Mouse (Mus musculus) midbrain, embryonic 14.5 days (tissue): ENCODE measurements around the gene Eefsec. TPM values are rescaled to one million over a fixed set of nuclear protein-coding genes. Genes with fewer than 3 reads are reported as not detected.

ENCODE experiments used
- ATAC-seq: fragments of 200-750 bp; cut with Nextera tagmentation; 2 replicates; pipeline ENCODE4 v1.8.0; 2017; ENCODE audit warnings: moderate number of reproducible peaks, moderate library complexity; ENCODE audit not compliant: low FRiP score, low TSS enrichment
- DNase-seq: peaks from one replicate; pipeline ENCODE4 v3.0.0-alpha.2; 2015
- H3K27ac ChIP-seq: fragments of 300-500 bp; sonication (generic); replicated peaks from 2 replicates; pipeline ENCODE4 v1.5.1; 2014; ENCODE audit warnings: mild to moderate bottlenecking, low read depth, low read length, moderate library complexity
- H3K27me3 ChIP-seq: fragments of 300-500 bp; sonication (generic); 2 replicates; pipeline ENCODE4 v1.6.1; 2014; ENCODE audit warnings: low read length, control low read depth, mixed read lengths; ENCODE audit not compliant: control insufficient read depth, insufficient read depth
- H3K36me3 ChIP-seq: fragments of 300-500 bp; sonication (generic); 2 replicates; pipeline ENCODE4 v1.6.1; 2014; ENCODE audit warnings: low read length, control low read depth; ENCODE audit not compliant: control insufficient read depth, insufficient read depth
- H3K4me1 ChIP-seq: fragments of 300-500 bp; sonication (generic); 2 replicates; pipeline ENCODE4 v1.6.1; 2014; ENCODE audit warnings: mild to moderate bottlenecking, antibody characterized with exemption, low read length, control low read depth; ENCODE audit not compliant: control insufficient read depth, insufficient read depth
- H3K4me2 ChIP-seq: fragments of 300-500 bp; sonication (generic); 2 replicates; pipeline ENCODE4 v1.6.1; 2014; ENCODE audit warnings: mild to moderate bottlenecking, low read length, moderate library complexity
- H3K4me3 ChIP-seq: fragments of 300-500 bp; sonication (generic); replicated peaks from 2 replicates; pipeline ENCODE4 v1.5.1; 2014; ENCODE audit warnings: low read depth, low read length
- H3K9ac ChIP-seq: fragments of 300-500 bp; sonication (generic); replicated peaks from 2 replicates; pipeline ENCODE4 v1.6.1; 2014; ENCODE audit warnings: mild to moderate bottlenecking, low read length, moderate library complexity
- H3K9me3 ChIP-seq: fragments of 300-500 bp; sonication (generic); 2 replicates; pipeline ENCODE4 v1.6.1; 2016; ENCODE audit warnings: low read length, control low read depth, mixed read lengths; ENCODE audit not compliant: control insufficient read depth
- WGBS: fragments of 180-500 bp; shearing (Covaris S2); extraction: QIAGEN DNeasy Blood & Tissue Kit; methylation state at CpG from one replicate; pipeline ENCODE4 v1.1.7; 2014; 5-methylcytosine and 5-hydroxymethylcytosine counted together
- polyA plus RNA-seq: library from polyadenylated mRNA; unstranded; fragments of >200 nt; fragmentation: Nextera tagmentation; extraction: Ambion mirVana; gene quantifications from 2 replicates; pipeline ENCODE4 v1.2.1, GENCODE M21; 2014

Eefsec gene
- polyA plus RNA-seq, 1 experiment from 2014 or later: 28.0 TPM

DNA sequence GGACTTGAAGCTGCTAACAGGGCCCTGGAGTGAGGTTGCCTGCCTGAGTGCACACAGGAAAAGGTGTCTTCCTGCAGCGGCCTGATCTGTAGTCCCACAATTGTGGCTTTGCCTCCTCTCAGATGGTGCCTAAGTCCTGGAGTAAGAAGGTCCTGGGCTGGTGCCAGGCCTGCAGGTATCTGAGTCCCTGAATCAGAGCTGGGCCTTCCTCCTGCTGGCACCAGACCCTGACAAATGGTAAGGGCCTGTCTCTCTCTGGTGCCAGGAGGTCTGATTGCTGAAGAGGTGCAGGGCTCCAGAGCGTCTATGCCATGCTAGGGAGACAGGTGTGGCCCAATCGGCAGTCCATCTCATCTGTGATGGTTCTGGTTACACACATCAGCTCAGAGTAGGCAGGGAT lies 186.7 kb downstream of the Eefsec start:
- 91% methylated on average over 3 of the region's 3 CpGs for WGBS
- H3K27me3 ChIP-seq: no peaks in the 10 kb centered on the region
- no peak for ATAC-seq

DNA sequence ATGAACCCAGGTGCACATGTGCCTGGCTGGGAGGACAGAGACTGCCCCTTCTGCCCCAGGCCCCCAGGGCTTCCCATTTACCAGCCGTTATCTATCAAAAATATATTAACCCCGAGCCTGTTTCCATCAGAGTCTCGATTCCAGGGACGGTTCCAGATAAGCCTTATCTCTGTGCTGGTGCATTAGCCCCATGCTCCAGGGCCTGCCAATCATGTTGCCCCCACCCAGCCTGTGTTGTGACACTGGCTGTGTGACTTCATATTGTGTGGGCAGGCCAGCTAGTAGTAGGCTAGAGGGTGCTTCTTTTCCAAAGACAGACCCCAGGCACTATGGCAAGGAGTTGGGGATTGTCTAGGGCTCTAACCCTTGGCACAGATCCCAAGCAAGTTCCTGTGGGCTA lies 190.9 kb downstream of the Eefsec start:
- H3K27ac ChIP-seq: no peak overlapping the region
- WGBS: 69% methylated on average over 4 of the region's 4 CpGs
- no peak overlapping the region for H3K4me2 ChIP-seq
- no peak for ATAC-seq
- peaks cover 5% of the 10 kb centered on the region; the same call in 1 of the 2 replicates for H3K36me3 ChIP-seq
- H3K9ac ChIP-seq: no peak overlapping the region
- H3K4me3 ChIP-seq: no peak overlapping the region
- H3K9me3 ChIP-seq: no peaks in the 10 kb centered on the region
- no peaks in the 10 kb centered on the region for H3K4me1 ChIP-seq
- DNase-seq: no peak
- H3K27me3 ChIP-seq: no peaks in the 10 kb centered on the region

More for the DNA sequence above, 186.7 kb downstream of the Eefsec start:
- no peak for DNase-seq
- Histone ChIP-seq H3K9me3 (no peaks in the 10 kb centered on the region), H3K36me3 (peaks cover 5% of the 10 kb centered on the region; the same call in 1 of the 2 replicates), H3K4me3 (no peak overlapping the region), H3K4me2 (no peak overlapping the region), H3K9ac (no peak overlapping the region), H3K27ac (no peak overlapping the region), H3K4me1 (0 out of 2 replicates have a peak, but pooled peaks cover 3% of the 10 kb centered on the region)

DNA sequence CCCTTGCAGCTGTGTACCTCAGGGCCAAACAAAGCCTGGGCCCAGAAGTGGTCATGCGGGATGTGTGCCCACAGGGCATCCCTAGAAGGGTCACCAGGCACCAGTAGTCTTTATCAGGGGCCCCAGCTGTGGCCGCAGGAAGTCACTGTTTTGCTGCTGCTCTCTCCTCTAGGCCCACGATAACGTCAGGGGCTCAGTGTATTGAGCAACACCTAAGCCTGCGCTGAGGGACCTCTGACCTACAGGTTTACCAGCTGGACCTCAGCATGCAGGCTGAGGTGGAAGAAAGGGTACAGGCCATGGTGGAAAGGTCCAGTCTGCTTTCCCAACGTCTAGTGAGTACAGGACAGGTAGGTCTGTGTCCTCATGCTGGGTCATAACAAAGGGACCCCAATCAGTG lies 192.3 kb downstream of the Eefsec start:
- Histone ChIP-seq H3K4me2 (no peak overlapping the region), H3K9me3 (no peaks in the 10 kb centered on the region), H3K4me1 (no peaks in the 10 kb centered on the region), H3K9ac (no peak overlapping the region), H3K27ac (no peak overlapping the region), H3K36me3 (peaks cover 5% of the 10 kb centered on the region; the same call in 1 of the 2 replicates), H3K27me3 (no peaks in the 10 kb centered on the region), H3K4me3 (no peak overlapping the region)
- no peak for ATAC-seq
- DNase-seq: no peak
- 86% methylated on average over 6 of the region's 6 CpGs for WGBS

DNA sequence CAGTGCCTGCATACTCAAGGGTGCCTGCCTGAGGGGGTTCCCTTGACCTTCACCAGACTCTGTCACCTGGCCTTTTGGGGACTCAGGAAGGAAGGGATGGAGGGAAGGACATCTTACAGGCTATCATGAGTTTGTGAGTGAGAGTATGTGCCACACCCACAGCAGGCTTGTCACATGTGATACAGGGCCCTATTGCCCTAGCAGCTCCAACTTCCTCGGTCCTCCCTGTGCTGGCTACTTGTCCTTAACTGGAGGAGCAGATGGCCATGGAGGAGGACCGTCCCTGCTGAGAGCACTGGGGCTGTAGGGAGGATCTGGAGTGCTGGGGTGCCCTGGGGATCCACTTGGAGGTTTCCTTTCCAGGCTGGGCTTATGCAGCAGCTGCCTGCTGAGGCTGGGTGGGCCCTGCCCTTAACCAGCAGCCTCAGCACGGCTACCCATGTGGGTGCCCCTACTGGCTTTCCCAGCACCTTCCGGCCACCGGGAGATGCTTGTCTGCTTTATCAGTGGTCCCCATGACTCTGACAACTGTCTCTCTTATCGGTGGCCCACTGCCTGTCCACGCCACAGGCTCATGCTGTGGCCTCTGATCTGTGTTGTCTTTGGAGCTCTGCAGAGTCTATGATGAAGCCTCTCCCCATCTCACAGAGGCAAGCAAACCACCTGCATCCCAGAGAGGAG lies 194.4 kb downstream of the Eefsec start:
- Histone ChIP-seq H3K9ac (no peak overlapping the region), H3K27me3 (no peaks in the 10 kb centered on the region), H3K9me3 (no peaks in the 10 kb centered on the region), H3K4me3 (no peak overlapping the region), H3K36me3 (no peaks in the 10 kb centered on the region), H3K4me2 (no peak overlapping the region), H3K4me1 (no peaks in the 10 kb centered on the region), H3K27ac (no peak overlapping the region)
- ATAC-seq: no peak
- DNase-seq: no peak
- 76% methylated on average over 7 of the region's 7 CpGs for WGBS

- no peaks in the 10 kb centered on the region for H3K36me3 ChIP-seq
Measured at GRCm38 (mm10) chr6:88251396-88251795, 194.9 kb downstream of the Eefsec start.

GRCm38 (mm10) chr6:88249231-88249630 lies 197.1 kb downstream of the Eefsec start:
- no peak for ATAC-seq
- no peaks in the 10 kb centered on the region for H3K4me1 ChIP-seq
- no peaks in the 10 kb centered on the region for H3K9me3 ChIP-seq
- no peak overlapping the region for H3K4me3 ChIP-seq
- DNase-seq: peak; percentile 23
- H3K27me3 ChIP-seq: no peaks in the 10 kb centered on the region
- no peak overlapping the region for H3K4me2 ChIP-seq
- no peaks in the 10 kb centered on the region for H3K36me3 ChIP-seq
- H3K9ac ChIP-seq: no peak overlapping the region
- WGBS: 79% methylated on average over 1 of the region's 1 CpGs
- H3K27ac ChIP-seq: no peak overlapping the region

More at GRCm38 (mm10) chr6:88251396-88251795, 194.9 kb downstream of the Eefsec start:
- DNase-seq (no peak), ATAC-seq (no peak)
- H3K4me1 ChIP-seq: no peaks in the 10 kb centered on the region
- WGBS: 100% methylated on average over 1 of the region's 1 CpGs
- H3K9me3 ChIP-seq: no peaks in the 10 kb centered on the region
- no peak overlapping the region for H3K4me3 ChIP-seq
- H3K27me3 ChIP-seq: no peaks in the 10 kb centered on the region
- H3K27ac ChIP-seq: no peak overlapping the region
- no peak overlapping the region for H3K4me2 ChIP-seq
- H3K9ac ChIP-seq: no peak overlapping the region

DNA sequence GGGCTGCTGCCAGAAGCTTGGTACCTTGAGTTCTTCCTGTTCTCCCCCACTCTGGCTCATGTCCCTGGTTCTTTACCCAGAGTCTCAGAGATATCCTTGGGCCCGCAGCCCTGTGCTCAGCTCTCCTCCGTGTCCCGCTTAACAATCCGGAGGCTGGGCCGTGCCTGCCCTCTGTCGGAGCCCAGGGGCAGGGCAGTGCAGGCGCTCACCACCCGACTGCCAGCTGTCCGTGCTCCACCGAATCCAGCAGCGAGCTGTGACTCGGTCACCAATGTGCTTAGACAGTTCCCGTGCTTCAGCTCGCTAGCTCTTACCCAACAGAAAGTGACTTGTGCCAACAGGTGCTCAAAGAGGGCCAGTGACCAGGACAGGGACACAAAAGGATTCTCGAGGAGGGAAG lies 203.7 kb downstream of the Eefsec start:
- Histone ChIP-seq H3K36me3 (no peaks in the 10 kb centered on the region), H3K4me3 (no peak overlapping the region), H3K9ac (no peak overlapping the region), H3K4me1 (0 out of 2 replicates have a peak, but pooled peaks cover 5% of the 10 kb centered on the region), H3K27me3 (peaks cover 9% of the 10 kb centered on the region; the same call in 1 of the 2 replicates), H3K4me2 (no peak overlapping the region), H3K27ac (no peak overlapping the region), H3K9me3 (no peaks in the 10 kb centered on the region)
- DNase-seq (peak; percentile 71), ATAC-seq (peak; percentile 63; the same call in 1 of the 2 replicates)
- WGBS: 2% methylated on average over 15 of the region's 15 CpGs

DNA sequence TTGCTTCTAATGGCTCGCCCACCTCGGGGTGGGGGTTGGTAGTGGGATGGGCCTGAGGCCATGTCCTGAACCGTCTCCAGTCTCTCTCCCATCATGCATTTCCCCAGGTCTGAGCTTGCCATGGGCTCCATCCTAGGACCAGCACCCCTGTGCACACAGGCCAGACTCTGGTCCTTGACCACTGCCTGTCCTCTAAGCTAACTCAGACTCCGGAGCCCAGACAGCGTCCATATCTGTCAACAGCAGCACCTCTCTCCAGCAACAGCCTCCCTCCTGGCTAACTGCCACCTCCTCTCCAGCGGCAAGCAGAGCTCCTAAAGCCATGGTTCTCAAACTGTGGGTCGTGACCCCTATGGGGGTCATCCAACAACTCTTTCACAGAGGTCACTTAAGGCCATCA lies 209.8 kb downstream of the Eefsec start:
- H3K27me3 ChIP-seq: peaks cover 5% of the 10 kb centered on the region; the same call in 1 of the 2 replicates
- H3K27ac ChIP-seq: 0 out of 2 replicates have a peak overlapping the region, but pooled peaks have one; percentile 49
- peak overlapping the region; percentile 46; the same call in 1 of the 2 replicates for H3K4me2 ChIP-seq
- H3K9me3 ChIP-seq: no peaks in the 10 kb centered on the region
- no peak overlapping the region for H3K4me3 ChIP-seq
- 12% methylated on average over 7 of the region's 7 CpGs for WGBS
- no peaks in the 10 kb centered on the region for H3K36me3 ChIP-seq
- no peak overlapping the region for H3K9ac ChIP-seq
- peaks cover 10% of the 10 kb centered on the region; the same call in 1 of the 2 replicates for H3K4me1 ChIP-seq
- no peak for ATAC-seq
- no peak for DNase-seq

- no peak overlapping the region for H3K4me3 ChIP-seq
- H3K27me3 ChIP-seq: peaks cover 5% of the 10 kb centered on the region; the same call in 1 of the 2 replicates
- 2% methylated on average over 17 of the region's 17 CpGs for WGBS
- H3K9me3 ChIP-seq: no peaks in the 10 kb centered on the region
- H3K9ac ChIP-seq: no peak overlapping the region; the same call in 1 of the 2 replicates
- H3K36me3 ChIP-seq: no peaks in the 10 kb centered on the region
- H3K27ac ChIP-seq: peak overlapping the region; percentile 49; the same call in 1 of the 2 replicates
- peak; percentile 72 for DNase-seq
- H3K4me2 ChIP-seq: peak overlapping the region; percentile 46
- H3K4me1 ChIP-seq: peaks cover 10% of the 10 kb centered on the region; the same call in 1 of the 2 replicates
- ATAC-seq: peak; percentile 74
Measured at GRCm38 (mm10) chr6:88235983-88236382, 210.4 kb downstream of the Eefsec start.
